Mouse (Mus musculus): ENCODE measurements around the gene Pla2g4e. TPM values are rescaled to one million over a fixed set of nuclear protein-coding genes. Genes with fewer than 3 reads are reported as not detected.
A peak's percentile ranks its signal among the peaks of the same experiment; 100 is the strongest.

Gene Pla2g4e
- polyA plus RNA-seq, 1 experiment = 0.33 TPM

DNA sequence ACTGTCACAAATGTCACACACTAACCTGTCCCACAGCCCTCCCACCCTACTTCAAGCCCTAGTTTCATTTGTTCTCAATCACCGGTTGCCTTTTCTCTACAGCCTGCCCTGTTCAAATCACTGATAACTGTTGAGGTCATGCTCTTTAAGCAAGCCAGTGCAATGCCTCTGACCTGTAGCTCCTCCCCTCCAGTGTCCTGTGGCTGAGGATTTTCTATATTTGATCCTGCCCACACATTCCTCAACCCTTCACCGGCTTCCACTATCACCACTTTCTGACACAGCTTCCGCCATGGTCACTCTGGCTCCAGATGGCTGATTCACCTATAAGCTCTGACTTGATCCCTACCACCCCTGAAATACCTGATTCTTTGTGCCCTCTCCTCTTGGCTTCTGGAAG is 97.1 kb downstream of the Pla2g4e start:
- no peaks in the 10 kb centered on the region; the same call in 1 of the 2 replicates for H3K4me1 ChIP-seq (ENCODE audit: control insufficient read depth, insufficient read depth, low read length)
- no peak for DNase-seq
- no peaks in the 10 kb centered on the region; the same call in 1 of the 2 replicates for H3K36me3 ChIP-seq (ENCODE audit: control insufficient read depth, insufficient read depth, low read length)
- peak overlapping the region; percentile 20; the same call in 1 of the 2 replicates for H3K27ac ChIP-seq (ENCODE audit: insufficient read depth, low read depth, low read length)
- H3K4me3 ChIP-seq (ENCODE audit: insufficient read depth, low read depth, low read length) = no peak overlapping the region
- 52% methylated on average over 3 of the region's 3 CpGs for WGBS
- no peaks in the 10 kb centered on the region for H3K27me3 ChIP-seq (replicated peaks; ENCODE audit: control insufficient read depth, insufficient read depth, low read length)
- TF ChIP-seq CTCF (conservative IDR thresholded peaks at IDR 0.05; ENCODE audit: insufficient read depth, insufficient read length, low read depth, low read length) (no peak), POLR2A (IDR thresholded peaks at IDR 0.05; ENCODE audit: low read depth, low read length) (no peak)

DNA sequence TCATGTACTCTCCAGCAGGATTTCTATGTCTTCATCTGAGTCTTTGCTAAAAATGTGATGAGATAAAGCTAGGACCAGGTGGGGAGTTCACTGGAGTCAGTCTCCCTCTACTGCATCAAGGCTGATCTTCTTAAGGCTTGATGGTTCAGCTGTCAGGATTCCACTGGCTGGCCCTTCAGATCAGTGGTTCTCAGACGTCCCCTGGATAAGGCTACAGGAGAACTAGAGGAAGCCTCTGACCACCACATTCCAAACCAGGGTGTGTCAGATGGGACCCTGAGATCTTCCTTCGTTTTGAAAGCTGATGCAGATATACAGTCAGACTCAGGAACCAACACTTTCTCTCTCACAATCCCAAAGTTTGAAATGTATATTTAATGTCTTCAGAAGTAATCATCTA is 97.8 kb downstream of the Pla2g4e start:
- Histone ChIP-seq H3K36me3 (ENCODE audit: control insufficient read depth, insufficient read depth, low read length) (no peaks in the 10 kb centered on the region; the same call in 1 of the 2 replicates), H3K4me1 (ENCODE audit: control insufficient read depth, insufficient read depth, low read length) (no peaks in the 10 kb centered on the region; the same call in 1 of the 2 replicates), H3K4me3 (ENCODE audit: insufficient read depth, low read depth, low read length) (no peak overlapping the region), H3K27me3 (replicated peaks; ENCODE audit: control insufficient read depth, insufficient read depth, low read length) (no peaks in the 10 kb centered on the region), H3K27ac (ENCODE audit: insufficient read depth, low read depth, low read length) (peak overlapping the region; percentile 35; the same call in 1 of the 2 replicates)
- WGBS = 61% methylated on average over 2 of the region's 2 CpGs
- DNase-seq = no peak
- no peak for TF ChIP-seq CTCF (conservative IDR thresholded peaks at IDR 0.05; ENCODE audit: insufficient read depth, insufficient read length, low read depth, low read length)
- TF ChIP-seq POLR2A (IDR thresholded peaks at IDR 0.05; ENCODE audit: low read depth, low read length) = no peak

GRCm38 (mm10) chr2:120146543-120146942 is 98.6 kb downstream of the Pla2g4e start:
- 35% methylated on average over 2 of the region's 2 CpGs for WGBS
- no peak for TF ChIP-seq CTCF (conservative IDR thresholded peaks at IDR 0.05; ENCODE audit: insufficient read depth, insufficient read length, low read depth, low read length)
- no peak for TF ChIP-seq POLR2A (IDR thresholded peaks at IDR 0.05; ENCODE audit: low read depth, low read length)
- H3K4me1 ChIP-seq (ENCODE audit: control insufficient read depth, insufficient read depth, low read length) = no peaks in the 10 kb centered on the region; the same call in 1 of the 2 replicates
- DNase-seq = no peak
- H3K27ac ChIP-seq (ENCODE audit: insufficient read depth, low read depth, low read length) = no peak overlapping the region
- H3K36me3 ChIP-seq (ENCODE audit: control insufficient read depth, insufficient read depth, low read length) = no peaks in the 10 kb centered on the region; the same call in 1 of the 2 replicates
- no peak overlapping the region for H3K4me3 ChIP-seq (ENCODE audit: insufficient read depth, low read depth, low read length)
- H3K27me3 ChIP-seq (replicated peaks; ENCODE audit: control insufficient read depth, insufficient read depth, low read length) = no peaks in the 10 kb centered on the region

- no peak for TF ChIP-seq CTCF (conservative IDR thresholded peaks at IDR 0.05; ENCODE audit: insufficient read depth, insufficient read length, low read depth, low read length)
- TF ChIP-seq POLR2A (IDR thresholded peaks at IDR 0.05; ENCODE audit: low read depth, low read length) = no peak
- WGBS = 78% methylated on average over 4 of the region's 4 CpGs
- H3K36me3 ChIP-seq (ENCODE audit: control insufficient read depth, insufficient read depth, low read length) = no peaks in the 10 kb centered on the region; the same call in 1 of the 2 replicates
- H3K4me3 ChIP-seq (ENCODE audit: insufficient read depth, low read depth, low read length) = no peak overlapping the region
- peaks cover 6% of the 10 kb centered on the region; the same call in 1 of the 2 replicates for H3K4me1 ChIP-seq (ENCODE audit: control insufficient read depth, insufficient read depth, low read length)
- H3K27me3 ChIP-seq (replicated peaks; ENCODE audit: control insufficient read depth, insufficient read depth, low read length) = no peaks in the 10 kb centered on the region
- no peak overlapping the region for H3K27ac ChIP-seq (ENCODE audit: insufficient read depth, low read depth, low read length)
- no peak for DNase-seq
Observed at GRCm38 (mm10) chr2:120144390-120144789, 100.7 kb downstream of the Pla2g4e start.

DNA sequence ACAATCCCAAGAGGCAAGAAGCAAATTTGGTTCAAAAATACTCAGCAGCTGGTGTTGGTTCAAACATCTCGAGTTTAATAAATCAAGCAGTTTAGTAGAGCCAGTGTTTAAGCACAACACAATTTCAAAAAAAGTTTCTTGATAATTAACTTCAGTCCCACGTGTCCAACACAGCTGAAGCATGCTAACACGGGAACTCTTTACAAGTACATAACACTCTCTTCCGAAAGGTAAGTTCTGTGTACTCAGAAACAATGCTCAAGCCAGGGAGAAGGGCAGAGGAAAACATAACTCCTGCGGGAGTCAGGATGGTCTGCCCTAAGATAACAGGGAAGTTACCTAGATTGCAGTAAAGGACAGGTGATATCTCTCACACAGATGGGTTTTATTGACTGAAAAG is 102.8 kb downstream of the Pla2g4e start:
- 42% methylated on average over 5 of the region's 5 CpGs for WGBS
- DNase-seq = no peak
- Histone ChIP-seq H3K36me3 (ENCODE audit: control insufficient read depth, insufficient read depth, low read length) (no peaks in the 10 kb centered on the region; the same call in 1 of the 2 replicates), H3K27ac (ENCODE audit: insufficient read depth, low read depth, low read length) (peak overlapping the region; percentile 50), H3K4me3 (ENCODE audit: insufficient read depth, low read depth, low read length) (no peak overlapping the region), H3K4me1 (ENCODE audit: control insufficient read depth, insufficient read depth, low read length) (peaks cover 6% of the 10 kb centered on the region; the same call in 1 of the 2 replicates), H3K27me3 (replicated peaks; ENCODE audit: control insufficient read depth, insufficient read depth, low read length) (no peaks in the 10 kb centered on the region)
- TF ChIP-seq CTCF (conservative IDR thresholded peaks at IDR 0.05; ENCODE audit: insufficient read depth, insufficient read length, low read depth, low read length) = no peak
- TF ChIP-seq POLR2A (IDR thresholded peaks at IDR 0.05; ENCODE audit: low read depth, low read length) = no peak

GRCm38 (mm10) chr2:120141671-120142070 is 103.5 kb downstream of the Pla2g4e start:
- Histone ChIP-seq H3K4me1 (ENCODE audit: control insufficient read depth, insufficient read depth, low read length) (peaks cover 6% of the 10 kb centered on the region; the same call in 1 of the 2 replicates), H3K4me3 (ENCODE audit: insufficient read depth, low read depth, low read length) (no peak overlapping the region), H3K36me3 (ENCODE audit: control insufficient read depth, insufficient read depth, low read length) (peaks cover 2% of the 10 kb centered on the region; the same call in 1 of the 2 replicates), H3K27me3 (replicated peaks; ENCODE audit: control insufficient read depth, insufficient read depth, low read length) (no peaks in the 10 kb centered on the region), H3K27ac (ENCODE audit: insufficient read depth, low read depth, low read length) (peak overlapping the region; percentile 64; the same call in 1 of the 2 replicates)
- no peak for TF ChIP-seq CTCF (conservative IDR thresholded peaks at IDR 0.05; ENCODE audit: insufficient read depth, insufficient read length, low read depth, low read length)
- no peak for TF ChIP-seq POLR2A (IDR thresholded peaks at IDR 0.05; ENCODE audit: low read depth, low read length)
- DNase-seq = no peak
- WGBS = 93% methylated on average over 1 of the region's 1 CpGs

DNA sequence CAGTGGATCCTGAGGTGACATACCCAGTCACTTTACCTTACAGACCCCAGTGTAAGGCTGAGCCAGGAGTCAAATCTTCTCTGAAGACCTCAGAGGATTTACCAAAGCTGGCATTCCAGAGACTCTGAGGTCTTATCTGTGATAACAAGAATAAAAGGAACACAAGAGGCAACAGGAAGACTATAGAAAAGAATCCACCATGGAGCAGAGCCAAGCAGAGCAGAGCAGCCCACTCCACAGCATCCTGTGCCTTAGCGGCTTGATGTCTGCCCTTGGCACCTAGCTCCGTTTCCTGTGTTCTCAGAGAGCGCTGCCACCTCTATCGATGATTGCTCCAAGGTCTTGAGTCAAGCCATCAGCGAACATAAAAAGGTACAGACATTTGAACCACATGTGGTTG is 104.8 kb downstream of the Pla2g4e start:
- TF ChIP-seq POLR2A (IDR thresholded peaks at IDR 0.05; ENCODE audit: low read depth, low read length) (no peak), CTCF (conservative IDR thresholded peaks at IDR 0.05; ENCODE audit: insufficient read depth, insufficient read length, low read depth, low read length) (no peak)
- Histone ChIP-seq H3K36me3 (ENCODE audit: control insufficient read depth, insufficient read depth, low read length) (peaks cover 2% of the 10 kb centered on the region; the same call in 1 of the 2 replicates), H3K27ac (ENCODE audit: insufficient read depth, low read depth, low read length) (peak overlapping the region; percentile 69), H3K27me3 (replicated peaks; ENCODE audit: control insufficient read depth, insufficient read depth, low read length) (no peaks in the 10 kb centered on the region), H3K4me1 (ENCODE audit: control insufficient read depth, insufficient read depth, low read length) (peaks cover 6% of the 10 kb centered on the region; the same call in 1 of the 2 replicates), H3K4me3 (ENCODE audit: insufficient read depth, low read depth, low read length) (no peak overlapping the region)
- 72% methylated on average over 5 of the region's 5 CpGs for WGBS
- peak; percentile 37 for DNase-seq

Data from kidney, adult 2 months (tissue).